Mouse (Mus musculus): ENCODE measurements around the gene Ear1.
"Not testable (repeated sequence)": the region's sequence is repeated elsewhere in the genome, so short reads cannot be mapped to it uniquely, and the experiment has no call there.

The Ear1 gene

GRCm38 (mm10) chr14:43875417-43875816 is at the start of gene Ear1:
Gene Ear1 (minus strand): TSS chr14:43875517.
- not testable (repeated sequence) for DNase-seq

DNA sequence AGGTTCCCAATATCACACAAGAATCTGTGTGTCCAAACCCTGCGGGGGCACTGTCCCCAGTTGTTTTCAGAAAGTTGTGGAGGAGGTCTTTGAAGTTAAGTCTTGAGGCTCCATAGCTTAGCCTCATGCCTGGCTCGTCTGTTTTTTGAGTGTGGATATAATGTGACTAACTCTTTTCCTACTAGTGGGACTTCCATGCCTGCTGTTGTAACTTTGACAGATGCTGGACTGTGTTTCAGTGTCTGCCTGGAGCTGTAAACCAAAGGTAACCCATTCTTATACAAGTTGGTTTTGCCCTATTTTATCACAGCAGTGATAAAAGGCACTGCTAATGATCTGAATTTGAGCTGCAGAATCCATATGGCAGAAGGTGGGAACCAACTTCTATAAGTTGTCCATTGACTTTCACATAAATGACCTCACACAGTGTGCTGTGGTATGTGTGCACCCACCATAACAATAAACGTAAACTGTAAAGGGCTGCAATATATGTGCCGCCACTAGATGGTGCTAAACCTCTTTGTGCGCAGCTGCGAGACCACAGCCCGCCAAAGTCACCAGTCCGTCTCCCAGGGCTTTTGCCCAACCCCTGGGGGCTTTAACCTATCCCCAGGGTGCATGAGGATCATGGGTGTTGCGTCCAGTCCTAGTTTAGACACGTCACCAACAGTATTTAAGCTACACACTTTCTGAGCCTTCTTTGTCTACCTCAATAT is 49.5 kb upstream of the Ear1 start, which contains the start of gene Gm8113:
Gm8113 (plus strand) TSS at position 703 of the 716 bp plus-strand sequence.
- DNase-seq = peak; percentile 37

- not testable (repeated sequence) for DNase-seq
Measured at GRCm38 (mm10) chr14:43923459-43923858, 48.1 kb upstream of the Ear1 start, which contains the start of gene Ear10. Gene Ear10 (minus strand): TSS chr14:43923559.

DNA sequence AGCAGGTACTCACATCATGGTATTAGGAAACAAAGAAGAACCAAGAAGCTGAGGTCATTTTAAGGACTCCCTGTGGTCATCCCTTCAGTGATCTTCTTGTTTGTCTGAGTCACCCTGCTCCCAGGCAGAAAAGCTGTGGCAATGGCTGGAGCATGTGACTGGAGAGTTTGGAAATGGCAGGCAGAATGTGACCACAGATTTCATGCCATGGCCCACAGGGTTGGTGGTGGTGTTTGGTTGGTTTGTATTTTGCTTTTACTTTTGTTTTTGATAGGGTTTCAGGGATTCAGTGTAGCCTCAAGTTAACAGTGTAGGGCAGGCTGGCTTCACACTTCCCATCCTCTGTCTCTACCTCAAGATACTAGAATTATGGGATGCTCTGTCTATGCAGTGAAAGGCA is 42.9 kb upstream of the Ear1 start:
- DNase-seq = not testable (repeated sequence)

GRCm38 (mm10) chr14:43898577-43898976 is 23.3 kb upstream of the Ear1 start:
- not testable (repeated sequence) for DNase-seq

- not testable (repeated sequence) for DNase-seq
Measured at GRCm38 (mm10) chr14:43895357-43895756, 20.0 kb upstream of the Ear1 start.

DNA sequence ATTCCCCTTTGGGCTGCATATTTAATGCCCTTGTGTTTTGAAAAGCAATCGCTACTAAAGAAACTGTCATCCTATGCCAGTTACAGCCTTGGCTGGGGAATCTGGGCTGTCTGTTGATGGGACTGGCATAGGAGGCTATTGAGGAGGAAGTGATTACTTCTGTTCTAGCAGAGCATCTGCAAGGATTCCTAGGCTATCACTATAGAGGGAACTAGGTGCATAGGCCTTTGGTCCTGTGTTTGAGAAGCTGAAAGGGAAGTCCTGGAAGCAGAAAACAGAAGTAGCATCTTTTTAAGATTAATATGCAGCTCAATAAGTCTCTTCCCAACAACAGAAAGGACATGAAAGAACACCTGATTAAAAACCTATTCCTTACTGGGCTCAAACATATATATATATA is 16.0 kb upstream of the Ear1 start:
- DNase-seq = not testable (repeated sequence)

DNA sequence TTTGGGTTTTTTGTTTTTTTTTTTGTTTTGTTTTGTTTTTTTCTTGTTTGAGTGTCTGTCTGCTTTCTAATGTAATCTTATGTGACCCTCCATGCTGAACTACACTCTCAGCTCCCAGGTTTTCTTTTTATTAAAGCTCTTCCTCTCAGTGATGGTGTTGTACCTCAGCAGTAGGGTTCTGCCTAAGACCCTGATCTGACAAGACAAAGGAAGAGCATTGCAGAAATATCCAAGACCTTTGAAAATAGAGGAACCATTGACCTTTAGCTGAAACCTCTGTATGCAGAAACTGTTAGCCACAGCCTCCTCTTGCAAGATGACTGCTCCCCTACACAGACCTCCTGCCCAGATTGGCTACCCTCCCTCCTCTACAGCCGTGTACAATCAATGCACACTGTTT is 10.9 kb upstream of the Ear1 start:
- not testable (repeated sequence) for DNase-seq

DNA sequence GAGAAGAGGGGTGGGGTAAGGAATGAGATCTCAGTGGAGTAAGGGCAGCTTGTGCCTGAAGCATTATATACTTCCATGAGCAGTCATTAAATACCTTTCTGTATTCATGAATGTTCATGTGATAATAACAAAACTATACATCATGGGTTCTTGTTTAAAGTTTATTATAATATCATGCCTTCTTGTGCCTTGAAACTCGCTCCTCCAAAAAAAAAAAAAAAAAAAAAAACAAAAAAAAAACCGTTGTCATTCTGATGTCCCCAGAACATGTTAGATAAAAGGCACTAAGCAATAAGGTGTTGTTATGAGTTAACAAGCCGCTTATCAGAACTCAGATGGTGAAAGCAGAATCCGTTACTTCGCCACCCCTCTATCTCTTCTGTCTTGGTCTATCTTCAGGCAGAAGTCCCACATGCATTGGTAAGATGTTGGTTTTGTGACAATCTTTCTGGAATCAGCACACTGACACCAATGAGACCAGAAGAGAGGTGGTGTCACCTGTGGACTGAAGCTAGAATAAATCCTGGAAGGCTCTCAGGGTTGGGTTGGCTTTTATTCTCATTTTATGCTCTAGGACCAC is 4.7 kb upstream of the Ear1 start:
- DNase-seq = not testable (repeated sequence)

- not testable (repeated sequence) for DNase-seq
Measured at GRCm38 (mm10) chr14:43877789-43878188, 2.5 kb upstream of the Ear1 start.

DNA sequence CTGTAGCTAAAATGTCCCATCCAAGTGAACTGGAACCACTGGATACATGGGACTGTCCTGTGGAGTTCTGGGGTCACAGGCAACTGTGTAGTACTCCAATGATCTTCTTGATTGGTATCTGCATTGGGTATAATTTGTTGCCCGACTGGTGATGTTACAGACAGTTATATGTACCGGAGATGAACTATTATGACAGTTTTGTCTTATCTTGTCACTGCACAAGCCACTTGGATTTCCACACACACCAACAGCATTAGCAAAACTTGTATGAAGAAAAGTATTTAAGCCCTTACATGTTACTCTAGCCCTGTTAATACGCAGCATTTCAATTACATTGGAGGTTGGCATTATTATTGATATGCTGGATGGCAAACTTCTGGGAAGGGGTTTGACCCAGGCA is 455 bp downstream of the Ear1 start:
- not testable (repeated sequence) for DNase-seq

GRCm38 (mm10) chr14:43860522-43860921 is 14.8 kb downstream of the Ear1 start:
- peak; percentile 13 for DNase-seq

- DNase-seq = not testable (repeated sequence)
Measured at GRCm38 (mm10) chr14:43859465-43859864, 15.9 kb downstream of the Ear1 start.

GRCm38 (mm10) chr14:43843949-43844573 is 31.3 kb downstream of the Ear1 start:
- not testable (repeated sequence) for DNase-seq

GRCm38 (mm10) chr14:43840976-43841375 is 34.3 kb downstream of the Ear1 start:
- not testable (repeated sequence) for DNase-seq

DNA sequence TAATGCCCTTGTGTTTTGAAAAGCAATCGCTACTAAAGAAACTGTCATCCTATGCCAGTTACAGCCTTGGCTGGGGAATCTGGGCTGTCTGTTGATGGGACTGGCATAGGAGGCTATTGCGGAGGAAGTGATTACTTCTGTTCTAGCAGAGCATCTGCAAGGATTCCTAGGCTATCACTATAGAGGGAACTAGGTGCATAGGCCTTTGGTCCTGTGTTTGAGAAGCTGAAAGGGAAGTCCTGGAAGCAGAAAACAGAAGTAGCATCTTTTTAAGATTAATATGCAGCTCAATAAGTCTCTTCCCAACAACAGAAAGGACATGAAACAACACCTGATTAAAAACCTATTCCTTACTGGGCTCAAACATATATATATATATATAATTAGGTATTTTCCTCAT is 40.0 kb downstream of the Ear1 start:
- not testable (repeated sequence) for DNase-seq

DNA sequence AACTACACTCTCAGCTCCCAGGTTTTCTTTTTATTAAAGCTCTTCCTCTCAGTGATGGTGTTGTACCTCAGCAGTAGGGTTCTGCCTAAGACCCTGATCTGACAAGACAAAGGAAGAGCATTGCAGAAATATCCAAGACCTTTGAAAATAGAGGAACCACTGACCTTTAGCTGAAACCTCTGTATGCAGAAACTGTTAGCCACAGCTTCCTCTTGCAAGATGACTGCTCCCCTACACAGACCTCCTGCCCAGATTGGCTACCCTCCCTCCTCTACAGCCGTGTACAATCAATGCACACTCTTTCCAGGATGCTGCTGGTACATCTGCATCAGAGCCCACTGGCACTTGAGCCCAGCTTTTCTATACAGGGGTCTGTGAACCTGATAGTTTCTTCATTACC is 44.9 kb downstream of the Ear1 start:
- DNase-seq = not testable (repeated sequence)

- DNase-seq = not testable (repeated sequence)
Measured at GRCm38 (mm10) chr14:43824176-43824575, 51.1 kb downstream of the Ear1 start.

DNA sequence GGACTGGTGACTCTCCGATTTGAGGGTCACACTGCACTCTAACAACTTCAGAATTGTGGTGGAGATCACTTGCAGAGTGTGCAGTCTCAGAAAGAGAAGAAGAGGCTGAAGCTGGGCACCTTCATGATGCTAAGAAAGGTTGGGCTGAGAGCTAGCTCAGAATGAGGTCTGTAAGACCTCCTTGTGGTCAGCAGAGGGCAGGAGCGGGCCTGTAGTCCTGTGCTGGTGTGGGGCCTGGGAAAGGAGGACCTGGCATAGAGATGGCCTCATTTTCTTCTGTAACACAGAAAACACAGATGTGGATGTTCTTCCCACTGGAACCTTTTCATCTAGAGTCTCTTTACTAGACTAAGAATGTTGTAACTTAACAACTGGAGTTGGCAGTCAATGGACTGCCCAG is 53.4 kb downstream of the Ear1 start:
- DNase-seq = not testable (repeated sequence)

- peak; percentile 49 for DNase-seq
Measured at GRCm38 (mm10) chr14:43812458-43812857, 62.9 kb downstream of the Ear1 start.

DNA sequence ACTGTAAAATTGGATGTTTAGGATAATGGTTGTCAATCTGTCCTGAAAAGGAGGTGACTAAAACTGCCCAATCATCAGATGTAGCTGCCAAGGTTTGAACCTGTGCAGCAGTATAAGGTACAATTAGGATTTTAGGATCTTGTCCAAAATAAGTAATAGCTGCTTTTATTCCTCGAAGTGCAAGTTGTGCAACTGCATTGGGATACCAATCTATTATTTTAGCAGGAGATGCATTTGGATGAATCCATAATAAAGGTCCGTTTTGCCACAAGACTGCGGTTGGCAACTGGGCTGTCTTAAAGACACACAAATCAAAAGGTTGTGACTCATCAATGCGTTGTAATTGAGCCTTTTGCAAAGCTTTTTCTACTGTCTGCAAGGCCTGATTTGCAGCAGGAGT is 67.2 kb downstream of the Ear1 start:
- not testable (repeated sequence) for DNase-seq

GRCm38 (mm10) chr14:43804435-43804834 is 70.9 kb downstream of the Ear1 start:
- not testable (repeated sequence) for DNase-seq

- DNase-seq = not testable (repeated sequence)
Measured at GRCm38 (mm10) chr14:43796905-43797470, 78.3 kb downstream of the Ear1 start.

Measured in right cerebral cortex, adult 18-20 months (tissue).